Mouse (Mus musculus) midbrain, embryonic 16.5 days (tissue): Measurements from ENCODE around the gene Dnajc15. TPM values are rescaled to one million over a fixed set of nuclear protein-coding genes. Genes with fewer than 3 reads are reported as not detected.
"Not testable (repeated sequence)": the region's sequence is repeated elsewhere in the genome, so short reads cannot be mapped to it uniquely, and the experiment has no call there.

Source experiments
- ATAC-seq: fragments of 200-750 bp; cut with Nextera tagmentation; 2 replicates; pipeline ENCODE4 v1.8.0; 2017; ENCODE audit warnings: moderate TSS enrichment
- H3K27ac ChIP-seq: fragments of 300-500 bp; sonication (generic); 2 replicates; pipeline ENCODE4 v1.5.1; 2014; ENCODE audit warnings: mild to moderate bottlenecking, low read length, mixed read lengths
- H3K27me3 ChIP-seq: fragments of 300-500 bp; sonication (generic); 2 replicates; pipeline ENCODE4 v1.6.1; 2014; ENCODE audit warnings: low read depth, low read length, mixed read lengths; ENCODE audit not compliant: control insufficient read depth, insufficient read depth
- H3K36me3 ChIP-seq: fragments of 300-500 bp; sonication (generic); 2 replicates; pipeline ENCODE4 v1.6.1; 2014; ENCODE audit warnings: mild to moderate bottlenecking, low read length, moderate library complexity, mixed read lengths; ENCODE audit not compliant: control insufficient read depth, insufficient read depth
- H3K4me1 ChIP-seq: fragments of 300-500 bp; sonication (generic); 2 replicates; pipeline ENCODE4 v1.6.1; 2014; ENCODE audit warnings: mild to moderate bottlenecking, low read length, mixed read lengths; ENCODE audit not compliant: control insufficient read depth, insufficient read depth
- H3K4me2 ChIP-seq: fragments of 300-500 bp; sonication (generic); 2 replicates; pipeline ENCODE4 v1.6.1; 2014; ENCODE audit warnings: mild to moderate bottlenecking, low read length, mixed read lengths
- H3K4me3 ChIP-seq: fragments of 300-500 bp; sonication (generic); 2 replicates; pipeline ENCODE4 v1.5.1; 2014; ENCODE audit warnings: low read depth, mild to moderate bottlenecking, low read length, moderate library complexity, mixed read lengths
- H3K9ac ChIP-seq: fragments of 300-500 bp; sonication (generic); 2 replicates; pipeline ENCODE4 v1.6.1; 2014; ENCODE audit warnings: low read depth, low read length, mixed read lengths
- H3K9me3 ChIP-seq: fragments of 300-500 bp; sonication (generic); replicated peaks from 2 replicates; pipeline ENCODE4 v1.6.1; 2014; ENCODE audit warnings: mild to moderate bottlenecking, low read length, mixed read lengths; ENCODE audit not compliant: control insufficient read depth, poor library complexity, severe bottlenecking
- WGBS: fragments of 180-500 bp; shearing (Covaris S2); extraction: QIAGEN DNeasy Blood & Tissue Kit; methylation state at CpG from one replicate; pipeline ENCODE4 v1.1.7; 2014; 5-methylcytosine and 5-hydroxymethylcytosine counted together
- polyA plus RNA-seq: library from polyadenylated mRNA; unstranded; fragments of >200 nt; fragmentation: Nextera tagmentation; extraction: Ambion mirVana; gene quantifications from 2 replicates; pipeline ENCODE4 v1.2.1, GENCODE M21; 2015

Dnajc15 gene
- polyA plus RNA-seq, 1 experiment from 2014 or later = 90.1 TPM

- no peak for ATAC-seq
- WGBS = 87% methylated on average over 3 of the region's 3 CpGs
- H3K9me3 ChIP-seq = no peaks in the 10 kb centered on the region
These were observed 21.0 kb upstream of the Dnajc15 start for GRCm38 (mm10) chr14:77895951-77896350.

GRCm38 (mm10) chr14:77889911-77890310 lies 15.0 kb upstream of the Dnajc15 start:
- no peak overlapping the region for H3K9ac ChIP-seq
- H3K9me3 ChIP-seq = no peaks in the 10 kb centered on the region
- H3K4me3 ChIP-seq = no peak overlapping the region
- no peak overlapping the region for H3K27ac ChIP-seq
- no peak for ATAC-seq
- no peak overlapping the region for H3K4me2 ChIP-seq
- H3K36me3 ChIP-seq = no peaks in the 10 kb centered on the region
- no peaks in the 10 kb centered on the region for H3K27me3 ChIP-seq
- WGBS = 84% methylated on average over 7 of the region's 7 CpGs
- no peaks in the 10 kb centered on the region for H3K4me1 ChIP-seq

More at GRCm38 (mm10) chr14:77895951-77896350, 21.0 kb upstream of the Dnajc15 start:
- Histone ChIP-seq H3K27me3 (no peaks in the 10 kb centered on the region), H3K9ac (no peak overlapping the region), H3K4me3 (no peak overlapping the region), H3K36me3 (no peaks in the 10 kb centered on the region), H3K27ac (no peak overlapping the region), H3K4me1 (no peaks in the 10 kb centered on the region), H3K4me2 (no peak overlapping the region)

- Histone ChIP-seq H3K4me1 (no peaks in the 10 kb centered on the region), H3K9ac (no peak overlapping the region), H3K36me3 (no peaks in the 10 kb centered on the region), H3K4me3 (no peak overlapping the region), H3K4me2 (no peak overlapping the region), H3K9me3 (no peaks in the 10 kb centered on the region), H3K27me3 (no peaks in the 10 kb centered on the region), H3K27ac (no peak overlapping the region)
- 90% methylated on average over 4 of the region's 4 CpGs for WGBS
- ATAC-seq = no peak
These were observed 12.0 kb upstream of the Dnajc15 start for GRCm38 (mm10) chr14:77886941-77887340.

GRCm38 (mm10) chr14:77886376-77886775 lies 11.5 kb upstream of the Dnajc15 start:
- no peak overlapping the region for H3K4me3 ChIP-seq
- H3K4me1 ChIP-seq = no peaks in the 10 kb centered on the region
- no peak overlapping the region for H3K4me2 ChIP-seq
- no peaks in the 10 kb centered on the region for H3K36me3 ChIP-seq
- no peak overlapping the region for H3K27ac ChIP-seq
- WGBS = 71% methylated on average over 3 of the region's 3 CpGs
- no peaks in the 10 kb centered on the region for H3K9me3 ChIP-seq
- ATAC-seq = no peak
- H3K27me3 ChIP-seq = no peaks in the 10 kb centered on the region
- no peak overlapping the region for H3K9ac ChIP-seq

GRCm38 (mm10) chr14:77882669-77883068 lies 7.7 kb upstream of the Dnajc15 start:
- Histone ChIP-seq H3K4me1 (no peaks in the 10 kb centered on the region), H3K36me3 (no peaks in the 10 kb centered on the region), H3K4me2 (no peak overlapping the region), H3K4me3 (no peak overlapping the region), H3K9me3 (no peaks in the 10 kb centered on the region), H3K9ac (no peak overlapping the region), H3K27me3 (no peaks in the 10 kb centered on the region), H3K27ac (no peak overlapping the region)
- 50% methylated on average over 6 of the region's 6 CpGs for WGBS
- ATAC-seq = no peak

GRCm38 (mm10) chr14:77881998-77882397 lies 7.1 kb upstream of the Dnajc15 start:
- no peaks in the 10 kb centered on the region for H3K9me3 ChIP-seq
- no peaks in the 10 kb centered on the region for H3K36me3 ChIP-seq
- no peak overlapping the region for H3K27ac ChIP-seq
- H3K4me2 ChIP-seq = no peak overlapping the region
- no peaks in the 10 kb centered on the region for H3K27me3 ChIP-seq
- WGBS = 88% methylated on average over 1 of the region's 1 CpGs
- no peaks in the 10 kb centered on the region for H3K4me1 ChIP-seq
- no peak for ATAC-seq
- H3K4me3 ChIP-seq = no peak overlapping the region
- no peak overlapping the region for H3K9ac ChIP-seq

- H3K9ac ChIP-seq, H3K4me3 ChIP-seq, ATAC-seq, H3K36me3 ChIP-seq, H3K4me2 ChIP-seq, H3K27ac ChIP-seq, H3K9me3 ChIP-seq, H3K27me3 ChIP-seq, H3K4me1 ChIP-seq: not testable (repeated sequence)
- WGBS = 100% methylated on average over 1 of the region's 2 CpGs
These were observed 3.0 kb upstream of the Dnajc15 start for GRCm38 (mm10) chr14:77877876-77878275.

GRCm38 (mm10) chr14:77876199-77876598 lies 1.3 kb upstream of the Dnajc15 start:
- no peak overlapping the region for H3K4me2 ChIP-seq
- H3K9ac ChIP-seq = no peak overlapping the region
- ATAC-seq = no peak
- no peaks in the 10 kb centered on the region for H3K36me3 ChIP-seq
- 81% methylated on average over 1 of the region's 1 CpGs for WGBS
- no peaks in the 10 kb centered on the region for H3K27me3 ChIP-seq
- no peaks in the 10 kb centered on the region for H3K9me3 ChIP-seq
- no peak overlapping the region for H3K4me3 ChIP-seq
- H3K27ac ChIP-seq = no peak overlapping the region
- peaks cover 3% of the 10 kb centered on the region; the same call in 1 of the 2 replicates for H3K4me1 ChIP-seq

- no peak overlapping the region for H3K4me2 ChIP-seq
- no peaks in the 10 kb centered on the region for H3K9me3 ChIP-seq
- no peak overlapping the region for H3K4me3 ChIP-seq
- no peak overlapping the region for H3K27ac ChIP-seq
- peaks cover 3% of the 10 kb centered on the region; the same call in 1 of the 2 replicates for H3K4me1 ChIP-seq
- ATAC-seq = no peak
- H3K9ac ChIP-seq = no peak overlapping the region
- no peaks in the 10 kb centered on the region for H3K27me3 ChIP-seq
- no peaks in the 10 kb centered on the region for H3K36me3 ChIP-seq
- 95% methylated on average over 6 of the region's 6 CpGs for WGBS
These were observed 3.4 kb downstream of the Dnajc15 start for GRCm38 (mm10) chr14:77871380-77871975.
